ENCODE assay signal across 8 mouse cellular contexts in the genomic region with DNA sequence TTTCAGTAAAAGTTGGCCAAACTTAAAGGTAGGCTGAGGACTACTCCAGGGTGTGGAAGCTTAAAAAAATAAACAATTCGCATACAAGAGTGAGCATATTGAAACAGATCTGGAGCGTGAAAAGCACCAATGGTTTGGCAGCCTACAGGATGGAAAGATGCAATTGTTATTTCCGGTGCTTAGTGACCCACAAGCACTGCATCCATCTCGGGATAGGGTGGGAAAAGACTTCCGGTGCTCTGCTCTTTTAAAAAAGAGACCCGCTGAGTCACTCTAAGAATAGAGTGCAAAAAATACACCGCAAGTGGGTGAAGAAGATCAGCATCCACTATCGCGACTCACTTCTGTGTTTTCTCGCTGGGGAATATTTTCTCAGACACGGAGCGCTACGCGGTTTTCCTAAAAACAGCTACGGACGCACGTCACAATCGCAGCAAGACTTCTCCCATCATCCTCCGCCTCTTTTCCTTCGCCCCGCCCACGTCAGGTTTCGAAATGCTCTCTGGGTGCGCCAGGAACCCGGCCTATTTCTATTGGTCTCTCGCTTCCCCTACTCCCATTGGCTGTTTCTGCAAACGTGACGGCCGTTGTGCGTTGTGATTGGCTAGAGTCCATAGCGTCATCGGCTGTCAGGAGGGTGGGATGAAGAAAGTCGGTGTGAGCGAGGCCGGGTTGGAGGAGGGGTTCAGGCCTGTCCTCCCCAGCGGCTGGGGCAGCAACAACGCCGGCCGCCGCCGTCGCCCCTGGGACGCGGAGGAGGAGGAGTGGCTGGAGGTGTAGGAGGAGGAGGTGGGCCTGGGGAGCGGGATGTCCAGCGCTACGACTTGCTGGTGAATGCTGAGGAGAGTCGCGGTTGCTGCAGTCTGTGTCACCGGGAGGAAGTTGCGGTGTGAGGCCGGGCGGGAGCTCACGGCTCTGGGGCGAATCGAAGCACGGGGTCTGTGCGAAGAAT. TPM values are rescaled to one million over a fixed set of nuclear protein-coding genes. Genes with fewer than 3 reads are reported as not detected.
DNase-seq lines count a peak whose midpoint lies in the region; ATAC-seq and TF ChIP-seq lines count a peak whose summit lies in the region.

A gene (plus strand): TSS at position 657 of the 952 bp plus-strand sequence.

- H3K36me3 ChIP-seq in G1E (replicated peaks) = peaks cover 16% of the 10 kb centered on the region
- no peaks in the 10 kb centered on the region for H3K36me3 ChIP-seq in forebrain, embryonic 16.5 days (ENCODE audit: control insufficient read depth, insufficient read depth)
- H3K36me3 ChIP-seq in lung, embryonic 14.5 days (ENCODE audit: insufficient read depth) = peaks cover 6% of the 10 kb centered on the region; the same call in 1 of the 2 replicates
- no peaks in the 10 kb centered on the region for H3K36me3 ChIP-seq in thymus, adult 2 months (ENCODE audit: control insufficient read depth, insufficient read depth, low read length)

- peaks cover 24% of the 10 kb centered on the region for H3K4me1 ChIP-seq in G1E (ENCODE audit: insufficient read depth, low read depth, low read length)
- H3K4me1 ChIP-seq in forebrain, embryonic 16.5 days (replicated peaks; ENCODE audit: control insufficient read depth, insufficient read depth, low read length) = peaks cover 16% of the 10 kb centered on the region
- 0 out of 2 replicates have a peak, but pooled peaks cover 9% of the 10 kb centered on the region for H3K4me1 ChIP-seq in lung, embryonic 14.5 days (ENCODE audit: insufficient read depth)
- H3K4me1 ChIP-seq in olfactory bulb, adult 2 months (ENCODE audit: control insufficient read depth, insufficient read depth, low read length) = peaks cover 2% of the 10 kb centered on the region; the same call in 1 of the 2 replicates
- peaks cover 4% of the 10 kb centered on the region for H3K4me1 ChIP-seq in thymus, adult 2 months (replicated peaks; ENCODE audit: control insufficient read depth, insufficient read depth, low read length)

- H3K9ac ChIP-seq in forebrain, embryonic 16.5 days (replicated peaks; ENCODE audit: low read depth, low read length) = peak within 1 kb of the TSS; percentile 88
- peak within 1 kb of the TSS; percentile 86 for H3K9ac ChIP-seq in lung, embryonic 14.5 days

- peak within 1 kb of the TSS; percentile 95 for H3K27ac ChIP-seq in forebrain, embryonic 16.5 days (ENCODE audit: low read length)
- H3K27ac ChIP-seq in layer of hippocampus, adult 2 months = peak within 1 kb of the TSS; percentile 93
- H3K27ac ChIP-seq in lung, embryonic 14.5 days (ENCODE audit: low read depth) = peak within 1 kb of the TSS; percentile 95
- H3K27ac ChIP-seq in olfactory bulb, adult 2 months (ENCODE audit: insufficient read depth, low read depth, low read length) = peak within 1 kb of the TSS; percentile 96
- peak within 1 kb of the TSS; percentile 51 for H3K27ac ChIP-seq in thymus, adult 2 months (ENCODE audit: control insufficient read depth, insufficient read depth, low read length)

- WGBS in forebrain, embryonic 16.5 days = under 1% methylated on average over 58 of the region's 58 CpGs
- WGBS in lung, embryonic 14.5 days = under 1% methylated on average over 58 of the region's 58 CpGs
- WGBS in olfactory bulb, adult 2 months = under 1% methylated on average over 58 of the region's 58 CpGs
- WGBS in thymus, adult 2 months = under 1% methylated on average over 58 of the region's 58 CpGs

- DNase-seq in G1E (ENCODE audit: low spot score) = peak; percentile 98
- DNase-seq in cerebellum, adult 18-20 months = peak; percentile 97 to 99
- DNase-seq in heart, postnatal 36 days = peak; percentile 97
- peak; percentile 99 to 100 for DNase-seq in layer of hippocampus, adult 2 months (ENCODE audit: low spot score in 2 of 2)
- peak; percentile 100 for DNase-seq in lung, embryonic 14.5 days
- DNase-seq in thymus, adult 2 months = peak; percentile 99

- H3K9me3 ChIP-seq in G1E (replicated peaks) = no peaks in the 10 kb centered on the region
- H3K9me3 ChIP-seq in forebrain, embryonic 16.5 days (ENCODE audit: control insufficient read depth, low read length) = no peaks in the 10 kb centered on the region
- H3K9me3 ChIP-seq in lung, embryonic 14.5 days (ENCODE audit: low read depth, low read length) = no peaks in the 10 kb centered on the region

- peak; percentile 99 for ATAC-seq in G1E (ENCODE audit: extremely low read depth, insufficient number of reproducible peaks, low FRiP score, poor library complexity, severe bottlenecking)
- peak; percentile 100 for ATAC-seq in forebrain, embryonic 16.5 days
- peak; percentile 99 for ATAC-seq in lung, embryonic 14.5 days (ENCODE audit: insufficient read depth)

- peak within 1 kb of the TSS; percentile 82 for H3K4me3 ChIP-seq in G1E (ENCODE audit: low read depth, low read length)
- H3K4me3 ChIP-seq in forebrain, embryonic 16.5 days (replicated peaks; ENCODE audit: low read length) = peak within 1 kb of the TSS; percentile 82
- H3K4me3 ChIP-seq in layer of hippocampus, adult 2 months = peak within 1 kb of the TSS; percentile 96
- H3K4me3 ChIP-seq in lung, embryonic 14.5 days (ENCODE audit: low read depth, low read length) = peak within 1 kb of the TSS; percentile 85
- H3K4me3 ChIP-seq in olfactory bulb, adult 2 months (ENCODE audit: insufficient read depth, low read depth, low read length) = peak within 1 kb of the TSS; percentile 93
- H3K4me3 ChIP-seq in thymus, adult 2 months (ENCODE audit: control insufficient read depth, insufficient read depth, low read length) = peak within 1 kb of the TSS; percentile 83

- no peak for TF ChIP-seq CTCF in G1E (IDR thresholded peaks at IDR 0.05; ENCODE audit: low read depth, low read length)
- TF ChIP-seq CTCF in layer of hippocampus, adult 2 months (conservative IDR thresholded peaks at IDR 0.05) = 0 out of 2 replicates have a peak, but pooled peaks have one; percentile 9
- TF ChIP-seq CTCF in lung, embryonic 14.5 days (IDR thresholded peaks at IDR 0.05; ENCODE audit: low read depth) = no peak
- 0 out of 2 replicates have a peak, but pooled peaks have one; percentile 4 for TF ChIP-seq CTCF in olfactory bulb, adult 2 months (IDR thresholded peaks at IDR 0.05; ENCODE audit: insufficient read depth, low read depth, low read length)
- no peak; the same call in 1 of the 2 replicates for TF ChIP-seq CTCF in thymus, adult 2 months (IDR thresholded peaks at IDR 0.05; ENCODE audit: borderline replicate concordance, control insufficient read depth, extremely low read depth, insufficient read depth, low read length, poor library complexity)

- intact Hi-C loops in heart, postnatal 36 days (cut with DNase I) = no loop called here

- H3K27me3 ChIP-seq in G1E (ENCODE audit: insufficient read depth, low read length) = no peaks in the 10 kb centered on the region
- 0 out of 2 replicates have a peak, but pooled peaks cover 2% of the 10 kb centered on the region for H3K27me3 ChIP-seq in forebrain, embryonic 16.5 days (replicated peaks; ENCODE audit: control insufficient read depth, insufficient read depth, low read length)
- H3K27me3 ChIP-seq in lung, embryonic 14.5 days (ENCODE audit: insufficient read depth, low read length) = no peaks in the 10 kb centered on the region
- H3K27me3 ChIP-seq in thymus, adult 2 months (ENCODE audit: control insufficient read depth, insufficient read depth, low read length) = no peaks in the 10 kb centered on the region

- H3K4me2 ChIP-seq in forebrain, embryonic 16.5 days (ENCODE audit: low read length) = peak within 1 kb of the TSS; percentile 76
- H3K4me2 ChIP-seq in lung, embryonic 14.5 days = peak within 1 kb of the TSS; percentile 78

- peak; percentile 96 for TF ChIP-seq POLR2A in olfactory bulb, adult 2 months (IDR thresholded peaks at IDR 0.05; ENCODE audit: insufficient read depth, low read depth, low read length)
- peak; percentile 97 for TF ChIP-seq POLR2A in thymus, adult 2 months (IDR thresholded peaks at IDR 0.05; ENCODE audit: control insufficient read depth, extremely low read depth, insufficient read depth, low read length, poor library complexity)

RNA-seq across cellular contexts. Expression of the gene that starts here (rescaled TPM):
- 261 and 309 TPM in 2 replicates for total RNA-seq in G1E (2014; fragmentation: Nextera tagmentation)
- 103 and 117 TPM in 2 replicates for total RNA-seq in G1E (2017)
- 26.9 and 32.9 TPM in 2 replicates for polyA plus RNA-seq in G1E (2012)
- 84.6 and 88.8 TPM in 2 replicates for polyA plus RNA-seq in forebrain, embryonic 16.5 days (2015; fragmentation: Nextera tagmentation; extraction: Ambion mirVana)
- total RNA-seq in heart, postnatal 36 days (2021) = 100 to 1,000 TPM; 132 to 133 TPM
- 100 to 1,000 TPM; 121 to 130 TPM for total RNA-seq in layer of hippocampus, adult 2 months (2021)
- polyA plus RNA-seq in lung, embryonic 14.5 days (2014; fragmentation: Nextera tagmentation; extraction: Ambion mirVana) = 49.6 and 51.4 TPM in 2 replicates
- 161 TPM in 1 of 2 replicates, not detected in the other for polyA plus RNA-seq in olfactory bulb, adult 2 months (2012; ENCODE audit: insufficient read depth, insufficient read length, low replicate concordance, missing spikeins)
- polyA plus RNA-seq in thymus, adult 2 months (2012; rRNA removed) = 46.0 and 57.3 TPM in 2 replicates

Comparison
In these comparisons a context has a peak if more than half of its experiments do, and no peak if none do; other contexts are left out.
1. Peak in every context shown above with its lines: DNase-seq, ATAC-seq, H3K4me3 ChIP-seq and H3K27ac ChIP-seq.
2. CTCF ChIP-seq: peak in layer of hippocampus, adult 2 months (single experiment) and olfactory bulb, adult 2 months (single experiment); none in G1E (single experiment), lung, embryonic 14.5 days (single experiment) and thymus, adult 2 months (single experiment).